Mouse (Mus musculus): ENCODE measurements around the gene Dazap2.

DNA sequence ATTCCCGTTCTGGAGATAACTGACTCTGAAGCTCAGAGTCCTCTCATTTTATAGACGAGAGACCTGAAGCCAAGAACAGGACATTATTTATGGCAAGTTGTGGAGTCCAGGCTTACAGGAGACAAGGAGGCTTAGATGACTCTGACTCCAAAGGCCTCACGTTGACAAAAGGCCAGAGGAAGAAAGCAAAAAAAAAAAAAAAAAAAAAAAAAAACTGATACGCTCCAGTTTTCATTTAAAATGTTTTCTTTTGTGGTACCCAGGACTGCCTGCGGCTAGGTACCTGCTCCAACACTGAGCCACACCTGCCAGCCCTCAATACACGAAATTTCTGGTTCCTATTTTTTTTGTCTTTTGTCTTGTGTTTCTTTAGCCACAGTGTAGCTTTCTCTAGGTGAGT is 52.3 kb downstream of the Dazap2 start:
- TF ChIP-seq CTCF (IDR thresholded peaks at IDR 0.05; ENCODE audit: insufficient read depth, low read length), result no peak
- no peak for TF ChIP-seq POLR2A (IDR thresholded peaks at IDR 0.05; ENCODE audit: borderline replicate concordance, extremely low read depth, low read depth, low read length)
